Mouse (Mus musculus): Measurements from ENCODE around the gene Stat5a.

DNA sequence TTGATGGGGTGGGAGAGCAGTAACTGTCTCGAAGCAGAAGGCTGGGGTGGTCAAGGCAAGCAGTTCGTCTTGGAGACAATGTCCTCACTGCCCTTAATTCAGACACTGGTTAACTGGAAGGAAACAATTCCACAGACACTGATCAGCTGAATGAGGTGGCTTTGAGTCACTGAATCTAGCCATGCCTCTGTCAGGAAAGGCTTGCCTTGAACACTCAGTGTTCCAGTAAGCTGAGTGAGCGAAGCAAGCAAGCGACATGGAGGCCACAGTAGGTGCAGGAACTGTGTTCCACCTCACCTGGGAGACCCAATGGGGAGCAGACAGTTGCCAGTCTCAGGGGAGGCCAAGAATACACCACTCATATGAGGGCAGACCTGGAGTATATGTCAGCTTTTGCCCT lies 28.1 kb downstream of the Stat5a start:
- TF ChIP-seq CTCF (IDR thresholded peaks at IDR 0.05; ENCODE audit: borderline replicate concordance, extremely low read depth, insufficient read depth, insufficient read length) (no peak), POLR2A (IDR thresholded peaks at IDR 0.05; ENCODE audit: borderline replicate concordance, extremely low read depth, insufficient read depth, insufficient read length, poor library complexity, severe bottlenecking) (no peak)

All from brain, embryonic 14.5 days (tissue).